Comparison of ENCODE assay signal across 7 mouse cellular contexts in genomic region chr9:55326515-55327233, GRCm38 (mm10). TPM values are rescaled to one million over a fixed set of nuclear protein-coding genes. Genes with fewer than 3 reads are reported as not detected.
DNase-seq lines count a peak whose midpoint lies in the region; ATAC-seq lines count a peak whose summit lies in the region.

Gene Nrg4 (minus strand): TSS chr9:55326844.
Gene Tmem266 (plus strand): TSS chr9:55326913.

- H3K27ac ChIP-seq in limb, embryonic 13.5 days, result no peak within 1 kb of the TSS
- peak within 1 kb of the TSS; percentile 76 for H3K27ac ChIP-seq in midbrain, embryonic 15.5 days

- no peaks in the 10 kb centered on the region for H3K9me3 ChIP-seq in limb, embryonic 13.5 days
- no peaks in the 10 kb centered on the region for H3K9me3 ChIP-seq in midbrain, embryonic 15.5 days

- H3K4me3 ChIP-seq in limb, embryonic 13.5 days, result peak within 1 kb of the TSS; percentile 73
- H3K4me3 ChIP-seq in midbrain, embryonic 15.5 days, result peak within 1 kb of the TSS; percentile 54

- peak; percentile 85 for ATAC-seq in limb, embryonic 13.5 days (ENCODE audit: low FRiP score, low read depth)
- ATAC-seq in midbrain, embryonic 15.5 days (replicated peaks), result peak; percentile 93

- peak; percentile 80 to 81 for DNase-seq in adrenal gland, adult 18-20 months (ENCODE audit: low spot score in 2 of 2)
- peak; percentile 94 for DNase-seq in embryo, embryonic 11 days
- peak; percentile 98 for DNase-seq in heart, adult 11 months
- DNase-seq in kidney, adult 18-20 months, result peak; percentile 79
- DNase-seq in spleen, postnatal 10 days (ENCODE audit: low spot score in 2 of 2), result peak; percentile 24 to 48

- peaks cover 66% of the 10 kb centered on the region for H3K27me3 ChIP-seq in limb, embryonic 13.5 days
- peaks cover 12% of the 10 kb centered on the region for H3K27me3 ChIP-seq in midbrain, embryonic 15.5 days (replicated peaks)

- no peaks in the 10 kb centered on the region for H3K36me3 ChIP-seq in limb, embryonic 13.5 days
- no peaks in the 10 kb centered on the region for H3K36me3 ChIP-seq in midbrain, embryonic 15.5 days (replicated peaks)

- H3K9ac ChIP-seq in limb, embryonic 13.5 days, result peak within 1 kb of the TSS; percentile 77
- H3K9ac ChIP-seq in midbrain, embryonic 15.5 days, result peak within 1 kb of the TSS; percentile 67

- H3K4me1 ChIP-seq in limb, embryonic 13.5 days, result peaks cover 14% of the 10 kb centered on the region
- peaks cover 12% of the 10 kb centered on the region for H3K4me1 ChIP-seq in midbrain, embryonic 15.5 days

- peak within 1 kb of the TSS; percentile 84 for H3K4me2 ChIP-seq in limb, embryonic 13.5 days (replicated peaks)
- peak within 1 kb of the TSS; percentile 62 for H3K4me2 ChIP-seq in midbrain, embryonic 15.5 days

- WGBS in limb, embryonic 13.5 days, result 0% methylated on average over 76 of the region's 82 CpGs
- under 1% methylated on average over 73 of the region's 82 CpGs for WGBS in midbrain, embryonic 15.5 days

RNA-seq across cellular contexts. Expression of gene Nrg4, which starts in this region (rescaled TPM):
- total RNA-seq in adrenal gland, adult 18-20 months (2021), result 10 to 100 TPM; 23.4 to 37.3 TPM
- polyA plus RNA-seq in limb, embryonic 13.5 days (2015; fragmentation: Nextera tagmentation; extraction: Ambion mirVana), result 1.4 and 1.6 TPM in 2 replicates
- polyA plus RNA-seq in midbrain, embryonic 15.5 days (2015; fragmentation: Nextera tagmentation; extraction: Ambion mirVana), result 1.1 and 1.6 TPM in 2 replicates

RNA-seq across cellular contexts. Expression of gene Tmem266, which starts in this region (rescaled TPM):
- total RNA-seq in adrenal gland, adult 18-20 months (2021), result under 1 TPM; 0.80 to 0.93 TPM
- 0.79 and 0.93 TPM in 2 replicates for polyA plus RNA-seq in limb, embryonic 13.5 days (2015; fragmentation: Nextera tagmentation; extraction: Ambion mirVana)
- 5.8 and 6.2 TPM in 2 replicates for polyA plus RNA-seq in midbrain, embryonic 15.5 days (2015; fragmentation: Nextera tagmentation; extraction: Ambion mirVana)

Comparison
In these comparisons a context has a peak if more than half of its experiments do, and no peak if none do; other contexts are left out.
1. DNase-seq: peak in every context shown above with its lines; median percentile 98 in heart, adult 11 months; 94 in embryo, embryonic 11 days; 80 in adrenal gland, adult 18-20 months; 79 in kidney, adult 18-20 months; 36 in spleen, postnatal 10 days.